Mouse (Mus musculus) mesoderm, embryonic 11.5 days (tissue): ENCODE data around the gene Kmo.

Experiments used
- DNase-seq: peaks from one replicate; pipeline ENCODE4 v3.0.0-alpha.2; 2012; ENCODE audit warnings: low read depth, low spot score

Gene Kmo

GRCm38 (mm10) chr1:175693429-175693960 lies 73.3 kb downstream of the Kmo start:
- no peak for DNase-seq

- no peak for DNase-seq
Observed at GRCm38 (mm10) chr1:175698293-175698692, 78.1 kb downstream of the Kmo start, which contains the start of gene Wdr64. Gene Wdr64 (plus strand): TSS chr1:175698593.

GRCm38 (mm10) chr1:175699375-175699774 lies 79.2 kb downstream of the Kmo start:
- DNase-seq = no peak

GRCm38 (mm10) chr1:175699796-175700195 lies 79.6 kb downstream of the Kmo start:
- no peak for DNase-seq

GRCm38 (mm10) chr1:175701145-175701544 lies 81.0 kb downstream of the Kmo start:
- DNase-seq = no peak

- DNase-seq = no peak
Observed at GRCm38 (mm10) chr1:175707599-175707998, 87.4 kb downstream of the Kmo start.

GRCm38 (mm10) chr1:175708013-175708412 lies 87.8 kb downstream of the Kmo start:
- DNase-seq = no peak
